Mouse (Mus musculus) mature B cell (primary cell): ENCODE data around the gene Srsx.
"Not testable (repeated sequence)": the region's sequence is repeated elsewhere in the genome, so short reads cannot be mapped to it uniquely, and the experiment has no call there.

ENCODE experiments used
- in situ Hi-C: fragments of 300-500 bp; cut with MboI; formaldehyde crosslinking; loops from 2 replicates; pipeline ENCODE4 v1.14.3; 2019

The Srsx gene

DNA sequence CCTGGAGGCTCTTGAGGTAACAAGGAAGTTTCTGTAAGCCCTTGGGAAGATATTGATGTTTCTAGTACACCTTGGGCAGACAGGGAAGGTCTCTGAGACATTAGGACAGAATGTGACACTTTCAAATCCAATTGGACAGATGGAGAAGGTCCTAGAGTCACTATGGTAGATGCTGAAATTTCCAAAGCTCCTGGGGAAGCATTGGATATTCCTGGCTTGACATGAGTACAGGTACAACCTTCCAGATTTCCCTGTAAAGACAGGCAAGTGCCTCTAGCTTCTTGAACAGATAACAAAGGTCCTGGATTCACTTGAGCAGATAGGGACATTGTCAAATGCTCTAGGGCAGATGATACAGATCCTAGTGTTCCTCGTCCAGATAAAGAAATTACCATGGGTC, at the start of gene Srsx:
Srsx (minus strand) TSS at position 101 of the 400 bp plus-strand sequence.
- in situ Hi-C loops: not testable (repeated sequence)

DNA sequence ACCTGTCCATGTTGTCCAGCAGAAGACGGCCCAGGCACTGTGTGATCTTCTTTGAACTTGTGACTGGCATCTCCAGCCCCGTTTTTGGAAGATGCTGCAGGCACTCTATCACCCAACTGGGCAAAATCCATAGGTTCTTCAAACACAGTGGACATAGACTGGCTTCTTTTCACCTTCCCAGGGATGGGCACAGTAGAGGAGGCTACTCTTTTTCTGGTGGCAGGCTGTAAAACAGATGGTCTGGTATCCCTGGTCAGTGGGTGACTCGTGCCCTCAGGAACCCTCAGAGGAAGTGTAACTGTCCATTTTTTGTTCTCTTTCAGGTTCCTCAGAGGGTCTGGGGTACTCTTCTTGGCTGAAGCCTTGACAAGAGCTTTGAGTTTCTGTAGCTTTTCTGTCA, 24.5 kb upstream of the Srsx start, which contains the start of gene Gm17577:
Gm17577 (minus strand) TSS at position 101 of the 400 bp plus-strand sequence.
- in situ Hi-C loops: not testable (repeated sequence)
